Mouse (Mus musculus) frontal cortex, postnatal 14 days (tissue): Measurements from ENCODE around the gene Pms2.

ENCODE experiments used
- DNase-seq, 2 experiments: peaks; one replicate each; pipeline ENCODE4 v3.0.0; 2022; ENCODE audit warnings: low spot score in 2 of 2

Pms2 gene

DNA sequence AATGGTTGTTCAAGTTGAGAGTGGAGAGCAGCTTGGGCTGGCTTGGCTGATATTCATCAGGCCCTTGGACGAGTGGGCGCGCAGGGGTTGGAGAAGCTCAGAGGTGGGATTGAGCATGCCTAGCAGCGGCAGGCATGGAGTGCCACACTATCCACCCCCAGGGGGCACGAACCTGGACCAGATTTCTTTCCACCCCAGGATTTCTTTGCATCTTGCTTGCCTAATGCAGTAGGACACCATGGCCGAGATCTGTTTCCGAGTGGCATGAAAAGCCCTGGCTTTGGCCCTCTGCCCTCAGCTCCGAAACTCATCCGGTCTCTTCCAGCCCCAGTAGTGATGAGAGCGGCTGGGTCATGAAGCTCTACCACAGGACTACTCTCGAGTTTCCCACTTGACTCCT is 23.6 kb downstream of the Pms2 start:
- DNase-seq: no peak

DNA sequence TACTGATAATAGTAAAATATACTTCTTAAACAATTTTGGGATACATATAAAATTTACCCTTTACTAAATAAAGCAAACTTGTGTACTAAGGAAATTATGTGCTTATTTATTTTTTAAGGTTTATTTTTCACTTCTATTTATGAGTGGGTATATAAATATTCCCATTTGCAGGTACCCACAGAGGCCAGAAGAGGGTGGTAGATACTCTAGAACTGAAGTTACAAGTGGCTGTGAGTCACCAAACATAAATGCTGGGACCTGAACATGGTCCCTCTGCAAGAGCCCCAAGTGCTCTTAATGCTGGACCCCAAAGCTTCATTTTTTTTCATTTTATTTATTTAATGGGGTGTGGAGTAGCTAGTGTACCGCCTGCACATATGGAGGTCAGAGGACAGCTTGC is 24.1 kb downstream of the Pms2 start:
- no peak for DNase-seq

DNA sequence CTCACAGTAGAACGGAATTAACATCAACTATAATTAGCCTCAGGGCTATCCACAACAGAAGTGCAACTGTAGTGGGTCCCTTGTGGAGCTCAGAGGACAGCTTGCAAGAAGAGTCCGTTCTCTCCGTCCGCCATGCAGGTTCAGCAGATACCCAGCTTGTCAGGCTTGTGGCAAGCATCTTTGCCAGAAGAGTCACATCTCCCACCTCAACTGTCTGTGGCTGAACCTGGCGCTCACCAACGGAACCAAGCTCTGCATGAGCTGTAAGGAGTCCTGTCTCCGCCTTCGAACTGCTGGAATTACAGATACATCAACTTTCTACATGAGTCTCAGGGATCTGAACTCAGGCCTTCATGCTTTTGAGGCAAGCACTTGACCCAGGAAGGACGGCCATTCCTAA is 26.4 kb downstream of the Pms2 start:
- DNase-seq: no peak

DNA sequence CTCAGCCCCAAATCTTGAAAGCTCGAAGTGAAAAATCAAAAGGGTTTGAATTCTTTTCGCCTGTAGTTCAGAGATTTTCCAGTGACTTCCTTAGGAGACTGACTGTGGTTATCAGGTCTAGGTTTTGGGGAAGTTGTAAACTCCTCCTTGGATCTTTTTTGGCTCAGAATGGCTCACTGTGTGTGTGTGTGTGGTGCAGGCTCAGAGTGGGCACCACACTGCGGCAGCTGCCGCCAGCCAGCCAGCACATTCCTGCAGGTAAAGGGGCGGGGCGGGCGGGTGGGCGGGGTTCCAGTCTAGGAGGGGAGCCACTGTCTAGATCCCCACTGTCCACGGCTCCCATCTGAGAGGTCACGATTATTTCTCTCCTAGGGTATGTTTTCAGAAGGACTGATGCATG is 31.8 kb downstream of the Pms2 start:
- DNase-seq: no peak

DNA sequence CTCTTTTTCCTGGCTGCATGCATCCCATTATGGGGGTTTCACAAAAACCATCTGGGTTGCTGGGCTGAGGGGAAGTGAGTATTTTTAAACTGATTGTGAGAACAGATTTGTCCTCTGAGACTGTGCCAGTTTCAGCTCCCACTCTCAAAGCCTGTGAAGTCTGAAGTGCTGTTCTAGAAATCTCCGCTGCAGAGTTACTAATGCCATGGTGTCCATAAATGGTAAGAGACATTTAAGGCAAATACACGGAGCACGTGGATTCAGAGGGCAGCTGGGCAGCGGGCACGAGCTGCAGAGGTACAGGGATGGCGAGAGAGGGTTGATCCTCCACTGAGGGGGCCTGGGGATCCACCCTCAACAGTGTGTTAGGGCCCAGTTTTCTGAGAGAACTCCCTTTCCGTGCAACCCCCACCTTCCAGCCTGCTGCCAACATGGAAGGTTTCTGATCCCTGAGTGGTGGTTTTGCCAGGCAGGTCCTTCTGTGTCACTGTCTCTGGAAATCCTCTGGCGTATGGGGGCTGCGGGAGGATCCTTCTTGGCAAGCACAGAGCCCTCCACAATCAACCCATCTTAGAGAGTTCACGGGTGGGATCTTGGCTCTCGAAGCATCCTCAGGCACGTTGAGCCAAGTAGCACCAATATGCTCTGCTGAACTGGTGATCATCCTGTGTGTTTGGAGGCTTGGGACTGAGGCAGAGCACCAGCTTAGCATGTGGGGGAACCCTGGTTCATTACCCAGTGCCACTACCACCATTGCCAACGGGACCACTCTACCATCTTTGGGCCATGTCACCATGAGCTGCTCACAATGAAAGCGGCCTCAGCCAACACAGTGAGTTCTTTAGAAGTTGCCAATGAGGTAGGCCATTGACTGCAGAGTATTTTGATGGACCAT is 33.7 kb downstream of the Pms2 start:
- peak; percentile 63 to 79 for DNase-seq

DNA sequence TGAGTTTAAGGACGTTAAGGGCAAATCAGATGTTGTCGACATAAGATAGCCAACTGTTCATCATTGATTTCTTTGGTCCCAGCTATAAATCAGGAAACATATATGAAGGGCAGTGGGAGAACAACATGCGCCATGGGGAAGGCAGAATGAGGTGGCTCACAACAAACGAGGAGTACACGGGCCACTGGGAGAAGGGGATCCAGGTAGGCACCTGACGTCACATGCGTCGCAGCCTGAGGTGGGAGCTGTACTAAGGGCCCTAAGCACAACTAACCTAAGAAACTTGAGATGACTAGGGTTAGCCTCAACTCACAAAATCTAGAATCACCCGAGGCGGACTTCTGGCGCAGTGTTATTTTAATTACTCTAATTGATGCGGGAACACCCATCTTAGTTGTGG is 38.6 kb downstream of the Pms2 start:
- DNase-seq: no peak

DNA sequence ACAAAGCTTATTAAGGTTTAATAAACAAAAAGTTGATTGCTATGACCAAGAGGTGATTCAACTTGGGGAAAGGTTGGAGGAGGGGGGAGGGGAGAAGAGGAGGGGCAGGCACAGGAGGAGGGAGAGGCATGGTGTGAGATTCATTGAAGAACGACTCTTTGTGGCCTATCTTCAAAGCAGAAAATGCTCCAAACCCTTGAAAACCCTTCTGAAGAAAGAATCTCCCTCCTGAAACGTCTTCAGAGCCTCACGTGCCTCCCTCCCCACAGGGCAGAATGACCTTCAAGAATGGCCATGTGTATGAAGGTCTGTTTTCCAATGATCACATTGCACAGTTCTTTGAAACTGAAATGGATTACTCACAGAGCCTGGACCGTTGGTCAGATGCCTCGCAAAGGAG is 40.3 kb downstream of the Pms2 start:
- no peak for DNase-seq

DNA sequence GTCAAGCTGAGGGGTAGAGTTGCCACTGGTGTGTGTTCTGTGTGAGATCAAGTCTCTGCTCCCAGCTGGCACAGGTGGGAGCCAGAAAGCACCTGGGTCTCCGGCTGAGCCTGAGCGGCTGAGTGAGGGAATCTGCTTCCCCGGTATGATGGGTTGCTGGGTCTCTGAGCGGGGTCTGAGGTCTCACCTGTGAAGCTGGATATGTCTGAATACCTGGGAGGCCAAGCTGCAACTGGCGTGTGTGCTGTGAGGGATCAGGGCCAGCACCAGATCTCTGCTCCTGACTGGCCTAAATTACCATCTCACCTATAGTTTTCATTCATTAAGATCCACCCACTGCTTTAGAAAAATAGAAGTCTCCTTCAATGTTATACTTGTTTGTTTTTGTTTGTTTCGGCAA is 47.3 kb downstream of the Pms2 start:
- no peak for DNase-seq

DNA sequence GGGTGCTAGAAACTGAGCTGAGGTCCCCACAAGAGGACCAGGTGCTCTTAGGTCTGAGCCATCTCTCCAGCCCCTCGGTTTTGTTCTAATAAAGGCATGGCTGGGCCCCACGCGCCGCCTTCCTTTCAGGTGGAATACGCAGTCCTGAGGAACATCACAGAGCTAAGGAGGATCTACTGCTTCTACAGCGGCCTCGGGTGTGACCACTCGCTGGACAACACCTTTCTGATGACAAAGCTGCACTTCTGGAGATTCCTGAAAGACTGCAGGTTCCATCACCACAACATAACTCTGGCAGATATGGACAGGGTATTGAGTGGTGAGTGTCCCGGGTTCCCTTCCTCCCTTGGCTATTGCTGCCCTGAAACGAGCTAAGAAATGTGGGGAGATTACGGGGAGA is 49.8 kb downstream of the Pms2 start:
- DNase-seq: no peak

DNA sequence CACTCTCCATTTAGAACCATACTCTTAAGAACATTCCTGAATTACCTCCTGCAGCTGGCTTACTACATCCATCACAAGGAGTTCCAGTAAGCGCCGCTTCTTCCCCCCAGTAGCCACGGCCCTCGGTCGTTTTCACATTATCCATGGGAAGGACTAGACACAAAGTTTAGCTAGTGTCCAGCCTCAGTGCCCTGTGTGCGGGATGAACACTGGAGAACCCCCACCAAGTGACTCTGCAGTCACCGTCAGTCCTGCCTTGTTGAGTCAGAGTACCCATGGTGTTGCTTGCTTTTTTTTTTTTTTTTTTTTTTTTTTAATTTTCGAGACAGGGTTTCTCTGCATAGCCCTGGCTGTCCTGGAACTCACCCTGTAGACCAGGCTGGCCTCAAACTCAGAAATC is 51.4 kb downstream of the Pms2 start:
- no peak for DNase-seq

DNA sequence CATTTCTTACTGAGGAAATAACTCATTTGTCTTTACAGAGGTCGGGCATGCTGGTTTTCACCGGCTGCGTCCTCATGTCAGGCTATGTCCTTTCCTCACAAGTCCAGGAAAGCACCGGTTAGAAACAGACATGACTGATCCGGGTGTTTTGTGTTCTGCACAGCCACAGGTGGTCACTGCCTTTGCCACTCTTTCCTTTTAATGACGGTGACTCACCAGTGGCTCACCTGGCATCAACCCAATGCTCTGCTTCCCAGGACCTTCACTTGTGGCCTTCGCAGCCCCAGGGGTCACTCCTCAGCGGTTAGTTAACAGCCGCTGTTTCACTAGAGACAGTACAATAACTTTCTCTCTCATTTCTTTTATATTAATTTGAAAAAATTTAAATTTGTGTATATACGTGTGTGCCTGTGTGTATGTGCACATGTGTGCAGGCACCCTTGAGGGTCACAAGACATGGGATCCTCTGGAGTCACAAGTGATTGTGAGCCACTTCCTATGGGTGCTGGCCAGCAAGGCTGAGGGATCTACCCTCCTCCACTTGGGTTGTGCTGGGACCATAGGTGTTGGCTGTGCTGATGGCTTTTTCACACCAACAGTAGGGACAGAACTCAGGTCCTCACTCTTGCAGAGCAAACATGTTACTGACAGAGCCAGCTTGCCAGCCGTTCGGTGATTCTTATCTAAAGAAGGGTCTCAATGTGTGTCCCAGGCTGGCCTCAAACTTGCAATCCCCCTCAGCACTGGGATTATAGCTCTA is 56.0 kb downstream of the Pms2 start:
- no peak for DNase-seq

DNA sequence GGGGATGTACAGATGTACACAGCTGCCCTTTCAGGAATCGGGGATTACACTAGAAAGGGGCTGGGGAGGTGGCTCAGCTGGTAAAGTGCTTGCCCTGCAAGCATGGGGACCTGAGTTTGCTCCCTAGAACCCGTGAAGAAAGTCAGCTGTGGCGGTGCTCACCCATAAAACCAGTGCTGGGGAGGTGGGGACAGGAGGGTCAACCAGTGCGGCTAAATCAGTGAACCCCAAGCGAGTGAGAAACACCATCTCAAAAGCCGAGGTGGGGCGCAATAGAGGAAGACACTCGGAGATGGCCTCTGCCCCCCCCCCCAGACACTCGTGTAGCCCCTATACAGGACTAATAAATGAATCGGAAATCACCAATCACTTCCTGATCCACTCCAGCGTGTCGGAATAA is 56.9 kb downstream of the Pms2 start:
- no peak for DNase-seq

DNA sequence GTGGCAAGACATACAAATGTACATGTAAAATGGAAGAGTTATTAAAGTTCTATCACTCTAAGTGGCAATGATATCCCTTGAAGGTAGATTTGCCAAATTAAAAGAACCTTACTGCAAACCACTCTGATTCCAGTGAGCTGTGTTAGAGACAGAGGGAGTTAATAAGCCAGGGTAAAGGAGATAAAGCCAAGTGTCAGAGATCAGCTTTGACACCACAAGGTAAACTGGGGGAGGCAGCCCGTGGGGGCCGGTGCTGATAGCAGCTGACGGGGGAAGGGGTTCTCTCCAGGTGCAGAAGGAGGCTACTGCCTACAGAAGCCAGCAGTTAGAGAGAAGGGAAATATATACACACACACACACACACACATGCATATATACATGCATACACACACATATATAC is 62.9 kb downstream of the Pms2 start:
- DNase-seq: no peak

DNA sequence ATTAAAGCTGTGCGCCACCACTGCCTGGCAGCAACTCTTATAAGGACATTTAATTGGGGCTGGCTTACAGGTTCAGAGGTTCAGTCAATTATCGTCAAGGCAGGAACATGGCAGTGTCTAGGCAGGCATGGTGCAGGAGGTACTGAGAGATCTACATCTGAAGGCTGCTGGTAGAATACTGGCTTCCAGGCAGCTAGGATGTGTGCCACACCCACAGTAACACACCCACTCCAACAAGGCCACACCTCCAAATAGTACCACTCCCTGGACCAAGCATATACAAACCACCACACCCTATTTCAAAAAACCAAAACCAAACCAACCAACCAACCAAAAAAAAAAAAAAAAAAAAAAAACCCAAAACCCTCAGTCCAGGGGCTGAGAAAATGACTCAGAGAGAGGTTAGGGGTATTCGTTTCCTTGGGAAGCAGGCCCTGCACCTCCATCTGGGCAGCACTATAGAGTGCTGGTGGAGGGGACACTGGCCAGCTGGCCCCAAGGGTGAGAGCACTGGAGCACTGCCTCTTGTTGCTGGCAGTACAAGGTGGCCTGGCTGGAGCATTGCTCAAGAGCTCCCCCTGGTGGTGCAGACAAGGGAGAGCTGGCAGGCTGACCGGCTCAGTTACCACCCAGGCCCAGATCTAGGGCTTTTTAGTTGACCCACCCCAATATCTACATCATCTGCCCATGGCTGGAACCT is 65.3 kb downstream of the Pms2 start:
- DNase-seq: peak; percentile 22 to 25

DNA sequence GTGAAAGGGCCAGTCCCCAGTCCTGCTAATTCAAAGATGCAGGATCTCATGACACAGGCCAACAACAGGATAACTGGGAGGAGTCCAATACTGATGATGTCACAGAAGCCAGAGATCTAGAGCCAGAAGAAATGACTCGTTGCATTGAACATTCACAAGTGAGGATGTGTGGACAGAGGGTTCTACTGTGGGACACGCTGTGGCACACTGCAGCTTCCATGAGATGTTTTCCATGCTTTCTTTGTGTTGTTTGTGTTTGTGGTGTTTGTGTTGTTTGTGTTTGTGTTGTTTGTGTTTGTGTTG is 65.8 kb downstream of the Pms2 start:
- no peak for DNase-seq

DNA sequence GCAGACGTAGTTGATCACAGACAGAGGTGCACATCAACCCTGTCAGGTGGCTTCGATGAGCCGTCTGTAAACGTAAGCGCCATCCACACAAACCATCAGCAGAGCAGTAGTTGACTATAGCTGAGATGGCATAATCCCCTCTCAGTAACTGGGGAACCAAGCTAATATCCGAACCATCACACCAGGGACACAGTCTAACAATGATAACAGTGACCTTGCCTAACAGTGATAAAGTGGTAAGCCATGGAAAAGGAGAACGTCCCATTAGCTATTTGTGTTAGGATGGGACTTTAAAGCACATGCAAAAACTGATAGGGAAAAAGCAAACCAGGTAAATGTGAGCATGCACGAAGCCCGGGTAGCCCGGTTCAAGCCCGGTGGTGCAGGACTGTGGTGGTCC is 66.5 kb downstream of the Pms2 start:
- no peak for DNase-seq

DNA sequence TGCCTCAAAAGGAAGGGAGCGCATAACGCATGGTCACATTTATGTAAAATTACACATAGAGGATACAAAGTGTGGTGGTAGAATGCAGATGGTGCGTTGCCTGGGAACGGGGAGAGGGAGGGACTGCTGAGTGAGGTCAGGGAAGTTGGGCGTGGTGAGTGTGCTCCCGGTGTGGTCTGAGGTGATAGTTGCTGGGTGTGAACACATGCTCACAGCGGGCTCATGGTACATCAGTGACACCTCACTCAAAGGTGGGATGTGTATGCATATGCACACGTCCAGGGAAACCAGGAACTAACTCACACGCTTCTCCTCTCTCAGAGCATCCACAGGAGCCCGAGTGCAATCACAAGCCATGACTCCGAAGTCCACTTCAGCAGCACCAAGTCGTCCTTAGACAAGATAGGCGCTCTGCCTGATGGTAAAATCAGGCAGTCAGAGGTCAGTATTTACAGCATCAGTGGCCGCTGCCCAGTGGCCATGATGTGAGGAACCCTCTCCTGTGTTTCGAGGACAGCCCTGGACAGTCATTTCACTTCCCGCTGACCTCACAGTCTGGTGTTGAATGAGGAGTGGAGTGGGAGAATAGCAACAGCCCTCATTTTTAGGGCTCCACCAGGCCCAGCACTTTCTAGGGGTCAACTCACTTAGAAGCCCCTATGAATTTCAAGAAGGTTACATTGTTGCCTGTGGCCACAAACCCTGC is 67.1 kb downstream of the Pms2 start:
- no peak for DNase-seq

DNA sequence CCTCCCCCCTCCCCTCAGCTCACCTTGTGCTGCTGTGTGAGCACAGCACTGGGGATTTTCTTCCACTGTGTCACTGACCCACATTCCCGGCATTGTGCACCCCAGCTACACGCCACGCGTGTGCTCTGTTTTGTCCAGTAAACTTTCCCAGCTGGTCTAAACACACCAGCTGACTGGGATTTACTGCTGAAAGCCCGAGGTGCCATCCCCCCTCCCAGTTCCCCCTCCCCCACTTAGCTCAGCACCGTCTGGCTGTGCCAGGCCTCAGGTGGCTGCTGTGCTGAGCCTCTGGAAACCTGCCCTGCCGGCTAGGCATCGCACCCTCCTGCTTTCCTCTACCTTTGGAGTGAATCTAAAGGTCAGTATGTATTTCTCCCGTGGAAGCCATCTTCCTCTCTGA is 71.1 kb downstream of the Pms2 start:
- no peak for DNase-seq

DNA sequence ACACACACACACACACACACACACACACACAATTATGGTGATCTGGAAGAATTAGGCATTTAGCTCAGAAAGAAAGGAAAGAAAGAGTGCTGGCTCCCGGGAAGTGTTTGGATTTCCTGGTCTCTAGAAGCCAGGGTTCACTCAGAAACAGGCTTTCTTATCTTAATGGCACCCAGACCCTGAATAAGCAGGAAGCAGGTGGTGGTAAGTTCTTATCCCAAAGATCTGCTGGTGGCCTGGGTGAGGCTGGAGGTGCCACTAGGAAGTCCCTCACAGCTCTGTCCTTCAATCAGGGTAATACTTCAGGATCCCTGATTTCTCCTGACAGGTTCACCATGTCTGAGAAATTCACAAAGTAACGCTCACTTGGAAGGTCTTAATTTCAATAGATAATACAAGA is 72.6 kb downstream of the Pms2 start:
- DNase-seq: no peak
